23 mouse cellular contexts compared by ENCODE assay signal in genomic region chr9:108815557-108815956, GRCm38 (mm10). TPM values are rescaled to one million over a fixed set of nuclear protein-coding genes. Genes with fewer than 3 reads are reported as not detected.
DNase-seq lines count a peak whose midpoint lies in the region; ATAC-seq and TF ChIP-seq lines count a peak whose summit lies in the region.
"Had no signal": no experiment of that assay in that cellular context is flagged by ENCODE, and none has a peak within 500 bp of the region (broad histone marks: within the 10 kb centered on the region; RNA-seq: fewer than 3 reads in every experiment).

No protein-coding gene starts in this region.

- H3K4me2 ChIP-seq in lung, postnatal 0 days (replicated peaks; ENCODE audit: low read depth, low read length): no peak overlapping the region
- H3K4me2 ChIP-seq: embryonic facial prominence, embryonic 13.5 days; embryonic facial prominence, embryonic 15.5 days; forebrain, embryonic 13.5 days; forebrain, embryonic 15.5 days had no signal

- H3K9ac ChIP-seq in lung, postnatal 0 days (replicated peaks; ENCODE audit: low read depth): no peak overlapping the region
- H3K9ac ChIP-seq: embryonic facial prominence, embryonic 13.5 days; embryonic facial prominence, embryonic 15.5 days; forebrain, embryonic 13.5 days; forebrain, embryonic 15.5 days; forebrain, postnatal 0 days had no signal

- ATAC-seq in frontal cortex, adult (ENCODE audit: low TSS enrichment): peak; percentile 77
- no peak for ATAC-seq in lung, postnatal 0 days
- ATAC-seq: forebrain, embryonic 13.5 days; forebrain, embryonic 15.5 days; forebrain, postnatal 0 days had no signal

- no peak for DNase-seq in frontal cortex, postnatal 36 days (ENCODE audit: low spot score in 2 of 2)
- DNase-seq in brain, adult 2 months (ENCODE audit: low read depth, low spot score): peak; percentile 60
- peak; percentile 70 for DNase-seq in gonadal fat pad, adult 2 months (ENCODE audit: low read depth)
- DNase-seq in lung, postnatal 0 days (ENCODE audit: low spot score): no peak
- DNase-seq in adrenal gland, postnatal 14 days: no peak
- DNase-seq: adrenal gland, adult 2 months; adrenal gland, postnatal 10 days; adrenal gland, postnatal 36 days; cerebellum, adult 11 months; cerebellum, adult 18-20 months; cerebellum, adult 8-10 months; cerebellum, postnatal 14 days; cerebellum, postnatal 36 days; embryo, embryonic 11 days; forebrain, postnatal 0 days had no signal

- WGBS in lung, postnatal 0 days: 81% methylated on average over 7 of the region's 7 CpGs

- TF ChIP-seq EP300 in lung, postnatal 0 days (IDR thresholded peaks at IDR 0.05): no peak

- H3K27me3 ChIP-seq in E14TG2a.4 (ENCODE audit: insufficient read depth, low read length): no peaks in the 10 kb centered on the region
- H3K27me3 ChIP-seq in lung, postnatal 0 days (replicated peaks; ENCODE audit: insufficient read depth, low read length): no peaks in the 10 kb centered on the region
- H3K27me3 ChIP-seq: embryonic facial prominence, embryonic 13.5 days; embryonic facial prominence, embryonic 15.5 days; forebrain, embryonic 13.5 days; forebrain, embryonic 15.5 days had no signal

- peak overlapping the region; percentile 48 for H3K4me3 ChIP-seq in E14TG2a.4 (replicated peaks; ENCODE audit: low read length)
- H3K4me3 ChIP-seq in lung, postnatal 0 days (ENCODE audit: low read depth, low read length): no peak overlapping the region
- H3K4me3 ChIP-seq: embryonic facial prominence, embryonic 13.5 days; embryonic facial prominence, embryonic 15.5 days; erythroblast, embryonic 14.5 days; forebrain, embryonic 13.5 days; forebrain, embryonic 15.5 days had no signal

- H3K36me3 ChIP-seq in E14TG2a.4 (ENCODE audit: insufficient read depth, low read length): peaks cover 80% of the 10 kb centered on the region
- H3K36me3 ChIP-seq in lung, postnatal 0 days (ENCODE audit: insufficient read depth, low read length): peaks cover 26% of the 10 kb centered on the region

- no peak for TF ChIP-seq CTCF in E14TG2a.4 (conservative IDR thresholded peaks at IDR 0.05; ENCODE audit: low read length)
- TF ChIP-seq CTCF in lung, postnatal 0 days (IDR thresholded peaks at IDR 0.05): no peak

- H3K4me1 ChIP-seq in E14TG2a.4 (replicated peaks; ENCODE audit: low read depth, low read length): peaks cover 52% of the 10 kb centered on the region
- no peaks in the 10 kb centered on the region for H3K4me1 ChIP-seq in lung, postnatal 0 days (ENCODE audit: insufficient read depth, low read depth, low read length)
- H3K4me1 ChIP-seq: embryonic facial prominence, embryonic 13.5 days; forebrain, embryonic 13.5 days; forebrain, embryonic 15.5 days had no signal

- no peaks in the 10 kb centered on the region for H3K9me3 ChIP-seq in E14TG2a.4 (ENCODE audit: low read length)
- H3K9me3 ChIP-seq in lung, postnatal 0 days (ENCODE audit: low read length): no peaks in the 10 kb centered on the region
- H3K9me3 ChIP-seq: embryonic facial prominence, embryonic 13.5 days; embryonic facial prominence, embryonic 15.5 days; forebrain, embryonic 13.5 days; forebrain, embryonic 15.5 days; G1E had no signal

- H3K27ac ChIP-seq in lung, postnatal 0 days (ENCODE audit: low read length): no peak overlapping the region
- H3K27ac ChIP-seq: embryonic facial prominence, embryonic 13.5 days; embryonic facial prominence, embryonic 15.5 days; forebrain, embryonic 13.5 days; forebrain, embryonic 15.5 days had no signal

RNA-seq across cellular contexts. Expression of gene Nckipsd, which starts 7.4 kb away (rescaled TPM):
- polyA plus RNA-seq in gonadal fat pad, adult 2 months (2012; rRNA removed): 43.0 and 46.4 TPM in 2 replicates
- polyA plus RNA-seq in lung, postnatal 0 days (2015; fragmentation: Nextera tagmentation; extraction: Ambion mirVana): 10.9 and 14.2 TPM in 2 replicates
- 9.2 and 11.4 TPM in 2 replicates for total RNA-seq in adrenal gland, postnatal 14 days (2021)

RNA-seq across cellular contexts. Expression of gene Celsr3, which starts 10.6 kb away (rescaled TPM):
- polyA plus RNA-seq in gonadal fat pad, adult 2 months (2012; rRNA removed): 1.0 and 1.1 TPM in 2 replicates
- 0.08 and 0.17 TPM in 2 replicates for polyA plus RNA-seq in lung, postnatal 0 days (2015; fragmentation: Nextera tagmentation; extraction: Ambion mirVana)
- total RNA-seq in adrenal gland, postnatal 14 days (2021): 3.9 and 4.9 TPM in 2 replicates
- polyA plus RNA-seq: G1E had no signal

RNA-seq across cellular contexts. Expression of gene Ip6k2, which starts 32.0 kb away (rescaled TPM):
- 261 and 273 TPM in 2 replicates for polyA plus RNA-seq in gonadal fat pad, adult 2 months (2012; rRNA removed)
- 40.4 and 48.1 TPM in 2 replicates for polyA plus RNA-seq in lung, postnatal 0 days (2015; fragmentation: Nextera tagmentation; extraction: Ambion mirVana)
- total RNA-seq in adrenal gland, postnatal 14 days (2021): 71.0 and 78.2 TPM in 2 replicates

RNA-seq across cellular contexts. Expression of gene Slc26a6, which starts 37.5 kb away (rescaled TPM):
- 10.7 and 17.5 TPM in 2 replicates for polyA plus RNA-seq in gonadal fat pad, adult 2 months (2012; rRNA removed)
- polyA plus RNA-seq in lung, postnatal 0 days (2015; fragmentation: Nextera tagmentation; extraction: Ambion mirVana): 8.3 and 9.7 TPM in 2 replicates
- total RNA-seq in adrenal gland, postnatal 14 days (2021): 8.4 and 13.3 TPM in 2 replicates

Comparison
In these comparisons a context has a peak if more than half of its experiments do, and no peak if none do; other contexts are left out.
1. DNase-seq: peak in brain, adult 2 months (single experiment) and gonadal fat pad, adult 2 months (single experiment); none in frontal cortex, postnatal 36 days (0 of 2), lung, postnatal 0 days (single experiment) and adrenal gland, postnatal 14 days (single experiment).